Mouse (Mus musculus) lung, adult 2 months (tissue): ENCODE results near the gene Usp30.

Experiments used
- CTCF ChIP-seq: fragments of 200-500 bp; IDR thresholded peaks from 2 replicates; pipeline ENCODE4 v1.5.1; 2011; ENCODE audit warnings: mild to moderate bottlenecking, low read length, control low read depth; ENCODE audit not compliant: insufficient read depth
- POLR2A ChIP-seq: fragments of 200-500 bp; IDR thresholded peaks from 2 replicates; pipeline ENCODE4 v1.6.1; 2011; ENCODE audit warnings: low read depth, mild to moderate bottlenecking, control low read depth, low read length, borderline replicate concordance; ENCODE audit errors: extremely low read depth

DNA sequence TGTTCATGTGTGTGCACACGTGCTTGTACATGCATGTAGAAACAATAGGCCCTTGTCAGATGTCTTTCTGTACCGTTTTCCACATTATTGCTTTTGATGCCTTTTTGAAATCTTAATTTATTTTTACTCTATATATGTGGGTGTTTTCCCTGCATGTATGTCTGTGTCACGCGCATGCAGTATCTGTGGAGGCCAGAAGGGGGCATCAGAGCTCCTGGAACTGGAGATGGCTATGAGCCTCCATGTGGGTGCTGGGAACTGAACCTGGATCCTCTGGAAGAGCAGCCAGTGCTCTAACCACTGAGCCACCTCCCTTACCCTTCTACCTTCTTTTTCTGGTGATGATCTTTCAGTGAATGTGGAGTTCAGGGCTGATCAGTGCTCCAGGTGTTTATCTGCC is 5.6 kb downstream of the Usp30 start:
- TF ChIP-seq CTCF = no peak
- no peak for TF ChIP-seq POLR2A
